Mouse (Mus musculus) liver, postnatal 0 days (tissue): ENCODE data around the gene Atp6v1fnb. TPM values are rescaled to one million over a fixed set of nuclear protein-coding genes. Genes with fewer than 3 reads are reported as not detected.

Source experiments
- ATAC-seq: fragments of 200-750 bp; cut with Nextera tagmentation; 2 replicates; pipeline ENCODE4 v1.8.0; 2017; ENCODE audit warnings: mild to moderate bottlenecking, moderate library complexity
- DNase-seq: peaks from one replicate; pipeline ENCODE4 v3.0.0-alpha.2; 2016
- H3K27ac ChIP-seq: fragments of 300-500 bp; sonication (generic); 2 replicates; pipeline ENCODE4 v1.5.1; 2014; ENCODE audit warnings: antibody characterized with exemption, moderate library complexity, mild to moderate bottlenecking, low read depth
- H3K27me3 ChIP-seq: fragments of 300-500 bp; sonication (generic); 2 replicates; pipeline ENCODE4 v1.6.1; 2014; ENCODE audit warnings: low read length, control low read depth, mixed read lengths; ENCODE audit not compliant: insufficient read depth
- H3K36me3 ChIP-seq: fragments of 300-500 bp; sonication (generic); replicated peaks from 2 replicates; pipeline ENCODE4 v1.6.1; 2014; ENCODE audit warnings: mild to moderate bottlenecking, control low read depth, low read length, moderate library complexity, mixed read lengths; ENCODE audit not compliant: insufficient read depth
- H3K4me1 ChIP-seq: fragments of 300-500 bp; sonication (generic); 2 replicates; pipeline ENCODE4 v1.6.1; 2014; ENCODE audit warnings: antibody characterized with exemption, mild to moderate bottlenecking, control low read depth; ENCODE audit not compliant: insufficient read depth
- H3K4me2 ChIP-seq: fragments of 300-500 bp; sonication (generic); 2 replicates; pipeline ENCODE4 v1.6.1; 2014; ENCODE audit warnings: low read depth, mild to moderate bottlenecking, low read length, moderate library complexity, mixed read lengths
- H3K4me3 ChIP-seq: fragments of 300-500 bp; sonication (generic); 2 replicates; pipeline ENCODE4 v1.5.1; 2014; ENCODE audit warnings: low read depth, low read length
- H3K9ac ChIP-seq: fragments of 300-500 bp; sonication (generic); replicated peaks from 2 replicates; pipeline ENCODE4 v1.6.1; 2014; ENCODE audit warnings: mild to moderate bottlenecking, moderate library complexity
- H3K9me3 ChIP-seq: fragments of 300-500 bp; sonication (generic); 2 replicates; pipeline ENCODE4 v1.6.1; 2016; ENCODE audit warnings: mild to moderate bottlenecking, control low read depth, low read length, mixed read lengths
- CTCF ChIP-seq: sonication (generic); IDR thresholded peaks from 2 replicates; pipeline ENCODE4 v1.5.1; 2016; ENCODE audit warnings: antibody characterized with exemption, low read depth
- EP300 ChIP-seq: IDR thresholded peaks from 2 replicates; pipeline ENCODE4 v1.6.1; 2016; ENCODE audit warnings: antibody characterized with exemption, low read depth, mild to moderate bottlenecking
- WGBS: fragments of 180-500 bp; shearing (Covaris S2); extraction: QIAGEN DNeasy Blood & Tissue Kit; methylation state at CpG from one replicate; pipeline ENCODE4 v1.1.7; 2014; ENCODE audit not compliant: insufficient replicate concordance; 5-methylcytosine and 5-hydroxymethylcytosine counted together
- polyA plus RNA-seq: library from polyadenylated mRNA; unstranded; fragments of >200 nt; fragmentation: Nextera tagmentation; extraction: Ambion mirVana; gene quantifications from 2 replicates; pipeline ENCODE4 v1.2.1, GENCODE M21; 2015

Gene Atp6v1fnb
- polyA plus RNA-seq, 1 experiment from 2014 or later = not detected

GRCm38 (mm10) chr6:29432156-29432555 lies 39.1 kb upstream of the Atp6v1fnb start:
- H3K36me3 ChIP-seq = no peaks in the 10 kb centered on the region
- WGBS = 45% methylated on average over 3 of the region's 3 CpGs
- H3K4me1 ChIP-seq = peaks cover 12% of the 10 kb centered on the region; the same call in 1 of the 2 replicates
- TF ChIP-seq CTCF = no peak
- TF ChIP-seq EP300 = no peak
- ATAC-seq (no peak), DNase-seq (no peak)
- no peaks in the 10 kb centered on the region for H3K9me3 ChIP-seq
- H3K27me3 ChIP-seq = peaks cover 60% of the 10 kb centered on the region
- H3K9ac ChIP-seq = no peak overlapping the region
- H3K4me2 ChIP-seq = no peak overlapping the region
- H3K4me3 ChIP-seq = no peak overlapping the region
- H3K27ac ChIP-seq = no peak overlapping the region

- Histone ChIP-seq H3K9me3 (no peaks in the 10 kb centered on the region), H3K27ac (no peak overlapping the region), H3K4me3 (peak overlapping the region; percentile 44), H3K27me3 (peaks cover 60% of the 10 kb centered on the region), H3K9ac (no peak overlapping the region), H3K36me3 (no peaks in the 10 kb centered on the region), H3K4me1 (peaks cover 12% of the 10 kb centered on the region; the same call in 1 of the 2 replicates), H3K4me2 (peak overlapping the region; percentile 73)
- TF ChIP-seq EP300 = no peak
- no peak for TF ChIP-seq CTCF
- no peak for ATAC-seq
- DNase-seq = no peak
These were observed 38.6 kb upstream of the Atp6v1fnb start for GRCm38 (mm10) chr6:29432676-29433037.

GRCm38 (mm10) chr6:29433038-29433803 lies 38.0 kb upstream of the Atp6v1fnb start, which contains the start of gene Flnc:
Flnc (plus strand) TSS chr6:29433256.
- no peak for ATAC-seq
- Histone ChIP-seq H3K27me3 (peaks cover 60% of the 10 kb centered on the region), H3K27ac (no peak within 1 kb of the TSS), H3K9ac (peak within 1 kb of the TSS; percentile 36), H3K4me3 (peak within 1 kb of the TSS; percentile 44), H3K36me3 (no peaks in the 10 kb centered on the region), H3K9me3 (no peaks in the 10 kb centered on the region), H3K4me2 (peak within 1 kb of the TSS; percentile 73), H3K4me1 (peaks cover 12% of the 10 kb centered on the region; the same call in 1 of the 2 replicates)
- WGBS = 2% methylated on average over 65 of the region's 77 CpGs
- TF ChIP-seq EP300 = no peak
- no peak for TF ChIP-seq CTCF
- peak; percentile 29 for DNase-seq

- peak overlapping the region; percentile 73 for H3K4me2 ChIP-seq
- DNase-seq = no peak
- ATAC-seq = no peak
- WGBS = 7% methylated on average over 27 of the region's 27 CpGs
- no peak overlapping the region for H3K27ac ChIP-seq
- no peaks in the 10 kb centered on the region for H3K36me3 ChIP-seq
- no peak for TF ChIP-seq CTCF
- peaks cover 60% of the 10 kb centered on the region for H3K27me3 ChIP-seq
- H3K4me3 ChIP-seq = peak overlapping the region; percentile 44
- no peaks in the 10 kb centered on the region for H3K9me3 ChIP-seq
- H3K9ac ChIP-seq = no peak overlapping the region; the same call in 1 of the 2 replicates
- peaks cover 12% of the 10 kb centered on the region; the same call in 1 of the 2 replicates for H3K4me1 ChIP-seq
These were observed 37.1 kb upstream of the Atp6v1fnb start for GRCm38 (mm10) chr6:29433804-29434795.

DNA sequence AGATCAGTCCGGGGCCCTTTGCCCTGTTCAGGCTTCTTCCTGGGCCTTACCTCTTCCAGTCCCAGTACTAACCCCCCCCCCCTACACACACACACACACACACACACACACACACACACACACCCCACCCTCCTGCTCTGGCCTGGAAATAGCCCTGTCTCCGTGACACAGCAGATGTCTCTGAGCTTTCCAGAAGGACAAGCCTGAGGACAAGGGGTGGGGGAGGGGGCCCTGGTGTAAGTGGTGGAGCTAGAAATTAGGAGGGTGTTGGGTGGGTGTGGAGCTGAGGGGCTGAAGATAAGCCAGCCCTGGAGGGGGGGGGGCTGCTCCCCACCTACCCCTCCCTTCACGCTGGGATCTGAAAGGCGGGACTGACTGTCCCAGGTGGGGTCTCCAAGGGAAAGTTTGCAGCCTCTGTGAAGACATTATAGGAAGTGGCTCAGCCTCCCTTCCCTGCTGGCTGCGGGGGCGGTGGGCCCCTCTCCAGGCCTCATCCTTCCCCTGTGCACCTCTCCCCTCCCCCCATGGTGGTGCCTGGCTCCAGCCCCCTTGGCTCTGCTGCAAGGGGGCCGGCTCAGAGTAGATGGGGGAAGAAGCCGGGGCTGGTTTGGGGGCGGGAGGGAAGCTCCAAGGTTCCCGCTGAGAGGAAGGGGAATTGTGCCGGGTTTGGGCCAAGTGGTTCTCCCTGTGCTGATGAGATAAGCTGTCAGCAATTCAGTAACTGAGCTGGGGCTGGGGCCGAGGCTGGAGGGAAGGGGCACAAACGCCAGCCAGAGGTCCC lies 36.1 kb upstream of the Atp6v1fnb start:
- Histone ChIP-seq H3K4me2 (no peak overlapping the region), H3K36me3 (no peaks in the 10 kb centered on the region), H3K4me3 (no peak overlapping the region), H3K9me3 (no peaks in the 10 kb centered on the region), H3K27me3 (peaks cover 60% of the 10 kb centered on the region), H3K4me1 (peaks cover 12% of the 10 kb centered on the region; the same call in 1 of the 2 replicates), H3K9ac (no peak overlapping the region), H3K27ac (no peak overlapping the region)
- DNase-seq (no peak), ATAC-seq (no peak)
- WGBS = 16% methylated on average over 11 of the region's 13 CpGs
- TF ChIP-seq EP300 (no peak), CTCF (no peak)
